Mouse (Mus musculus): ENCODE measurements at regions not wholly inside any gene's neighbourhood (a gene's known extent, or its start where the extent isn't known, plus 50 kb on each side); places are given as distances from the start of the nearest gene placed in this dataset.

GRCm38 (mm10) chr13:118603474-118603873, 66.1 kb upstream of the Fgf10 start:
- no peak for ATAC-seq (replicated peaks; ENCODE audit: insufficient number of reproducible peaks, low FRiP score, low TSS enrichment, poor library complexity, severe bottlenecking)

GRCm38 (mm10) chr13:118596856-118597255, 72.7 kb upstream of the Fgf10 start:
- no peak for ATAC-seq (replicated peaks; ENCODE audit: insufficient number of reproducible peaks, low FRiP score, low TSS enrichment, poor library complexity, severe bottlenecking)

- ATAC-seq (replicated peaks; ENCODE audit: insufficient number of reproducible peaks, low FRiP score, low TSS enrichment, poor library complexity, severe bottlenecking) = no peak
Observed at GRCm38 (mm10) chr13:118596218-118596795, 73.3 kb upstream of the Fgf10 start.

GRCm38 (mm10) chr13:118592074-118592473, 77.5 kb upstream of the Fgf10 start:
- ATAC-seq (replicated peaks; ENCODE audit: insufficient number of reproducible peaks, low FRiP score, low TSS enrichment, poor library complexity, severe bottlenecking) = no peak

GRCm38 (mm10) chr13:118572555-118572954, 97.0 kb upstream of the Fgf10 start:
- no peak for ATAC-seq (replicated peaks; ENCODE audit: insufficient number of reproducible peaks, low FRiP score, low TSS enrichment, poor library complexity, severe bottlenecking)

- no peak for ATAC-seq (replicated peaks; ENCODE audit: insufficient number of reproducible peaks, low FRiP score, low TSS enrichment, poor library complexity, severe bottlenecking)
Observed at GRCm38 (mm10) chr13:118565219-118565833, 104.3 kb upstream of the Fgf10 start.

- ATAC-seq (replicated peaks; ENCODE audit: insufficient number of reproducible peaks, low FRiP score, low TSS enrichment, poor library complexity, severe bottlenecking) = no peak
Observed at GRCm38 (mm10) chr13:118558966-118559365, 110.6 kb upstream of the Fgf10 start.

GRCm38 (mm10) chr13:118552029-118552428, 117.6 kb upstream of the Fgf10 start:
- ATAC-seq (replicated peaks; ENCODE audit: insufficient number of reproducible peaks, low FRiP score, low TSS enrichment, poor library complexity, severe bottlenecking) = no peak

- 0 out of 2 replicates have a peak, but pooled peaks have one; percentile 40 for ATAC-seq (replicated peaks; ENCODE audit: insufficient number of reproducible peaks, low FRiP score, low TSS enrichment, poor library complexity, severe bottlenecking)
Observed at GRCm38 (mm10) chr13:118538742-118539141, 130.8 kb upstream of the Fgf10 start.

GRCm38 (mm10) chr13:118513961-118514360, 126.9 kb upstream of the Mrps30 start:
- ATAC-seq (replicated peaks; ENCODE audit: insufficient number of reproducible peaks, low FRiP score, low TSS enrichment, poor library complexity, severe bottlenecking) = no peak

- ATAC-seq (replicated peaks; ENCODE audit: insufficient number of reproducible peaks, low FRiP score, low TSS enrichment, poor library complexity, severe bottlenecking) = no peak
Observed at GRCm38 (mm10) chr13:118506136-118506535, 119.1 kb upstream of the Mrps30 start.

GRCm38 (mm10) chr13:118490610-118491009, 103.6 kb upstream of the Mrps30 start:
- ATAC-seq (replicated peaks; ENCODE audit: insufficient number of reproducible peaks, low FRiP score, low TSS enrichment, poor library complexity, severe bottlenecking) = no peak

- ATAC-seq (replicated peaks; ENCODE audit: insufficient number of reproducible peaks, low FRiP score, low TSS enrichment, poor library complexity, severe bottlenecking) = no peak
Observed at GRCm38 (mm10) chr13:118483031-118483430, 96.0 kb upstream of the Mrps30 start.

GRCm38 (mm10) chr13:118480237-118480636, 93.2 kb upstream of the Mrps30 start:
- no peak for ATAC-seq (replicated peaks; ENCODE audit: insufficient number of reproducible peaks, low FRiP score, low TSS enrichment, poor library complexity, severe bottlenecking)

GRCm38 (mm10) chr13:118478487-118478886, 91.4 kb upstream of the Mrps30 start:
- ATAC-seq (replicated peaks; ENCODE audit: insufficient number of reproducible peaks, low FRiP score, low TSS enrichment, poor library complexity, severe bottlenecking) = no peak

- ATAC-seq (replicated peaks; ENCODE audit: insufficient number of reproducible peaks, low FRiP score, low TSS enrichment, poor library complexity, severe bottlenecking) = no peak
Observed at GRCm38 (mm10) chr13:118472578-118472977, 85.5 kb upstream of the Mrps30 start.

GRCm38 (mm10) chr13:118459672-118460384, 72.8 kb upstream of the Mrps30 start:
- ATAC-seq (replicated peaks; ENCODE audit: insufficient number of reproducible peaks, low FRiP score, low TSS enrichment, poor library complexity, severe bottlenecking) = no peak

- no peak for ATAC-seq (replicated peaks; ENCODE audit: insufficient number of reproducible peaks, low FRiP score, low TSS enrichment, poor library complexity, severe bottlenecking)
Observed at GRCm38 (mm10) chr13:118448977-118449705, 62.1 kb upstream of the Mrps30 start.

GRCm38 (mm10) chr13:118441322-118442064, 54.4 kb upstream of the Mrps30 start:
- no peak for ATAC-seq (replicated peaks; ENCODE audit: insufficient number of reproducible peaks, low FRiP score, low TSS enrichment, poor library complexity, severe bottlenecking)
